Mouse (Mus musculus): ENCODE results near the gene Gm4871. TPM values are rescaled to one million over a fixed set of nuclear protein-coding genes. Genes with fewer than 3 reads are reported as not detected.
"Not testable (repeated sequence)": the region's sequence is repeated elsewhere in the genome, so short reads cannot be mapped to it uniquely, and the experiment has no call there.

The Gm4871 gene
- polyA plus RNA-seq (2012; rRNA removed), result not detected in 2 replicates

GRCm38 (mm10) chr5:145032391-145032790 is at the start of gene Gm4871:
TSS of gene Gm4871 (minus strand) at chr5:145032754.
- WGBS, result 55% methylated on average over 5 of the region's 5 CpGs

GRCm38 (mm10) chr5:145081866-145082613 is 49.5 kb upstream of the Gm4871 start:
- 90% methylated on average over 10 of the region's 10 CpGs for WGBS
- TF ChIP-seq POLR2A (IDR thresholded peaks at IDR 0.05; ENCODE audit: borderline replicate concordance, insufficient read depth, low read length) (no peak), CTCF (IDR thresholded peaks at IDR 0.05; ENCODE audit: borderline replicate concordance, insufficient read depth, low read depth, low read length) (no peak)
- Histone ChIP-seq H3K27me3 (ENCODE audit: control insufficient read depth, insufficient read depth, low read length) (no peaks in the 10 kb centered on the region), H3K4me1 (ENCODE audit: control insufficient read depth, insufficient read depth, low read length) (no peaks in the 10 kb centered on the region; the same call in 1 of the 2 replicates), H3K4me3 (replicated peaks; ENCODE audit: insufficient read depth, low read depth, low read length) (no peak overlapping the region), H3K27ac (ENCODE audit: insufficient read depth, low read length) (no peak overlapping the region)
- no peak for DNase-seq

More at GRCm38 (mm10) chr5:145032391-145032790, at the start of gene Gm4871:
- not testable (repeated sequence) for H3K27me3 ChIP-seq (ENCODE audit: control insufficient read depth, insufficient read depth, low read length); DNase-seq; H3K27ac ChIP-seq (ENCODE audit: insufficient read depth, low read length); H3K4me3 ChIP-seq (replicated peaks; ENCODE audit: insufficient read depth, low read depth, low read length); H3K4me1 ChIP-seq (ENCODE audit: control insufficient read depth, insufficient read depth, low read length)

- DNase-seq, result no peak
- Histone ChIP-seq H3K4me1 (ENCODE audit: control insufficient read depth, insufficient read depth, low read length) (no peaks in the 10 kb centered on the region), H3K27me3 (ENCODE audit: control insufficient read depth, insufficient read depth, low read length) (no peaks in the 10 kb centered on the region), H3K27ac (ENCODE audit: insufficient read depth, low read length) (no peak overlapping the region), H3K4me3 (replicated peaks; ENCODE audit: insufficient read depth, low read depth, low read length) (no peak overlapping the region)
- no peak for TF ChIP-seq CTCF (IDR thresholded peaks at IDR 0.05; ENCODE audit: borderline replicate concordance, insufficient read depth, low read depth, low read length)
- TF ChIP-seq POLR2A (IDR thresholded peaks at IDR 0.05; ENCODE audit: borderline replicate concordance, insufficient read depth, low read length), result no peak
- 59% methylated on average over 3 of the region's 3 CpGs for WGBS
Observed at GRCm38 (mm10) chr5:145075081-145075480, 42.5 kb upstream of the Gm4871 start.

GRCm38 (mm10) chr5:145071342-145071741 is 38.8 kb upstream of the Gm4871 start:
- no peaks in the 10 kb centered on the region for H3K27me3 ChIP-seq (ENCODE audit: control insufficient read depth, insufficient read depth, low read length)
- H3K27ac ChIP-seq (ENCODE audit: insufficient read depth, low read length), result no peak overlapping the region
- TF ChIP-seq POLR2A (IDR thresholded peaks at IDR 0.05; ENCODE audit: borderline replicate concordance, insufficient read depth, low read length), result no peak
- no peak for TF ChIP-seq CTCF (IDR thresholded peaks at IDR 0.05; ENCODE audit: borderline replicate concordance, insufficient read depth, low read depth, low read length)
- no peaks in the 10 kb centered on the region for H3K4me1 ChIP-seq (ENCODE audit: control insufficient read depth, insufficient read depth, low read length)
- DNase-seq, result no peak
- no peak overlapping the region for H3K4me3 ChIP-seq (replicated peaks; ENCODE audit: insufficient read depth, low read depth, low read length)
- 42% methylated on average over 6 of the region's 6 CpGs for WGBS

- no peak overlapping the region for H3K4me3 ChIP-seq (replicated peaks; ENCODE audit: insufficient read depth, low read depth, low read length)
- H3K27me3 ChIP-seq (ENCODE audit: control insufficient read depth, insufficient read depth, low read length), result no peaks in the 10 kb centered on the region
- H3K4me1 ChIP-seq (ENCODE audit: control insufficient read depth, insufficient read depth, low read length), result no peaks in the 10 kb centered on the region
- no peak for TF ChIP-seq POLR2A (IDR thresholded peaks at IDR 0.05; ENCODE audit: borderline replicate concordance, insufficient read depth, low read length)
- peak; percentile 77 for TF ChIP-seq CTCF (IDR thresholded peaks at IDR 0.05; ENCODE audit: borderline replicate concordance, insufficient read depth, low read depth, low read length)
- no peak overlapping the region for H3K27ac ChIP-seq (ENCODE audit: insufficient read depth, low read length)
- 2% methylated on average over 5 of the region's 5 CpGs for WGBS
- peak; percentile 51 to 64 for DNase-seq
Observed at GRCm38 (mm10) chr5:145069707-145070106, 37.2 kb upstream of the Gm4871 start.

GRCm38 (mm10) chr5:145068863-145069262 is 36.3 kb upstream of the Gm4871 start:
- H3K4me3 ChIP-seq (replicated peaks; ENCODE audit: insufficient read depth, low read depth, low read length), result no peak overlapping the region
- TF ChIP-seq POLR2A (IDR thresholded peaks at IDR 0.05; ENCODE audit: borderline replicate concordance, insufficient read depth, low read length) (no peak), CTCF (IDR thresholded peaks at IDR 0.05; ENCODE audit: borderline replicate concordance, insufficient read depth, low read depth, low read length) (no peak)
- H3K4me1 ChIP-seq (ENCODE audit: control insufficient read depth, insufficient read depth, low read length), result no peaks in the 10 kb centered on the region
- no peak for DNase-seq
- WGBS, result 52% methylated on average over 3 of the region's 3 CpGs
- no peak overlapping the region for H3K27ac ChIP-seq (ENCODE audit: insufficient read depth, low read length)
- H3K27me3 ChIP-seq (ENCODE audit: control insufficient read depth, insufficient read depth, low read length), result no peaks in the 10 kb centered on the region

- Histone ChIP-seq H3K27ac (ENCODE audit: insufficient read depth, low read length) (no peak overlapping the region), H3K27me3 (ENCODE audit: control insufficient read depth, insufficient read depth, low read length) (no peaks in the 10 kb centered on the region), H3K4me3 (replicated peaks; ENCODE audit: insufficient read depth, low read depth, low read length) (no peak overlapping the region), H3K4me1 (ENCODE audit: control insufficient read depth, insufficient read depth, low read length) (no peaks in the 10 kb centered on the region)
- TF ChIP-seq POLR2A (IDR thresholded peaks at IDR 0.05; ENCODE audit: borderline replicate concordance, insufficient read depth, low read length), result no peak
- no peak for DNase-seq
- 94% methylated on average over 1 of the region's 1 CpGs for WGBS
Observed at GRCm38 (mm10) chr5:145064765-145065340, 32.3 kb upstream of the Gm4871 start.

- no peak overlapping the region for H3K4me3 ChIP-seq (replicated peaks; ENCODE audit: insufficient read depth, low read depth, low read length)
- no peak overlapping the region for H3K27ac ChIP-seq (ENCODE audit: insufficient read depth, low read length)
- DNase-seq, result no peak
- H3K27me3 ChIP-seq (ENCODE audit: control insufficient read depth, insufficient read depth, low read length), result no peaks in the 10 kb centered on the region
- H3K4me1 ChIP-seq (ENCODE audit: control insufficient read depth, insufficient read depth, low read length), result no peaks in the 10 kb centered on the region
- WGBS, result 81% methylated on average over 2 of the region's 2 CpGs
- no peak for TF ChIP-seq CTCF (IDR thresholded peaks at IDR 0.05; ENCODE audit: borderline replicate concordance, insufficient read depth, low read depth, low read length)
- no peak for TF ChIP-seq POLR2A (IDR thresholded peaks at IDR 0.05; ENCODE audit: borderline replicate concordance, insufficient read depth, low read length)
Observed at GRCm38 (mm10) chr5:145059524-145059923, 27.0 kb upstream of the Gm4871 start.
